Mouse (Mus musculus): ENCODE data around the gene Triobp.

Gene Triobp

GRCm38 (mm10) chr15:78962885-78963284 lies 15.4 kb downstream of the Triobp start:
- no peak for DNase-seq (ENCODE audit: low spot score)

DNA sequence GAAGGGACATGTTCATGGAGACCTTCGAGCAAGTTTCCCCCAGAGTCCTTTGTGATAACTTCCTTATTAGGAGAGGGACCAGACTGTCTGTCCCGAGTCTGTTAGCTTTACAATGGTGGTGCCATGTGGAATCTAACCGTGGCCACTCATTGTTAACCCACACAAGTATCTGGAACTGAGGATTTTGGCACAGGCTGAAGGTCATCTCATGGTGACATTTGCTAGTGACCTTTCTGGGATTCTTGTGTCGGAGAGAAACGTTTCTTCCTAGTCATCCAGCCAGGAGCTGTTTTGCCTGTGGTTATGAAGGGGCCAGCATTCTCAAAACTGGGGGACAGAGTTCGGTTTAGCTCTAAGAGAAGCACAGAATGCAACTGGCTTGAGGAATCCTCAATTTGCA lies 24.1 kb downstream of the Triobp start:
- DNase-seq (ENCODE audit: low spot score) = no peak

- DNase-seq (ENCODE audit: low spot score) = no peak
Observed at GRCm38 (mm10) chr15:78973950-78974349, 26.4 kb downstream of the Triobp start.

DNA sequence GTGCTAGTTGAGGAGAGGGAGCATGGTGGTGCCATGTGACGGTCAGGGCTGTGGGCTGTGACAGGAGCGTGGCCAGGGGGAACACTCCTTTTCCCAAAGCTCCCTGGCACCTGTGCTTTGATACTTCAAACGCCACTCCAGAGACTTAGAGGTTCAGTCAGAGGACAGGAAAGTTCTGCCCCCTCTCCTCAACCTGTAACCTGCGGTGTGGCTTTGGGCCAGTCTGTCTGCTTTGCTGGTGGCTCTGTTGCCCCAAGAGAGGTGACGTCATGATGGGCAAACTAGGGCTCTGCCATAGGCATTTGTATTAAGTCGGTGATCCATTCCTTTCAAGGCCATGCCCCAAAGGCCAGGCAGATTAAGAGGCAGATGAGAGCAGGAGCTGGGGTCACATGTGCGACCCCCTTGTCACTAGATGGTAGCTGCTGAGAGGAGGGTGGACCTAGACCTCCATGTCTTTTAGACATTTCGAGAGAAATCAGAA lies 30.2 kb downstream of the Triobp start:
- DNase-seq (ENCODE audit: low spot score) = no peak

DNA sequence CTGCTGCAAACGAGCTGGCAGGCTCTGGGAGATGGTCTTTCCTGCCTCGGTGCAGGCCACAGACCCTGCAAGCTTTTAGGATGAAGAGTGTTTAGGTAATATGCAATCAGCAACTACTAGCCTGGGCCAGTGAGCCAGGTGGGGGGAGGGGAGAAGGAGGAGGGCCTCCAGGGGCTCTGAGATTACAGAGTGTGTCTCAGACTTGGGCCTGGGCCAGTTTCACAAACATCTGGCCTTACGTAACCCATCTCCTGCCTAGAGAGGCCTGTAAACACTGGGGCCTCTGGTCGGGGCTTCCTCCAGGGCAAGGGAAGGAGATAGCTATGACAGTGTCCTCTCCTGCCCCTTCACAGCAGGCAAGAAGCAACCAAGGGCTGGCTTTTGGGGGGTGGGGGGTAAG lies 31.4 kb downstream of the Triobp start:
- DNase-seq (ENCODE audit: low spot score) = peak; percentile 37

- DNase-seq (ENCODE audit: low spot score) = no peak
Observed at GRCm38 (mm10) chr15:78980084-78980483, 32.6 kb downstream of the Triobp start.

- DNase-seq (ENCODE audit: low spot score) = peak; percentile 64
Observed at GRCm38 (mm10) chr15:78982658-78983435, 35.3 kb downstream of the Triobp start.

DNA sequence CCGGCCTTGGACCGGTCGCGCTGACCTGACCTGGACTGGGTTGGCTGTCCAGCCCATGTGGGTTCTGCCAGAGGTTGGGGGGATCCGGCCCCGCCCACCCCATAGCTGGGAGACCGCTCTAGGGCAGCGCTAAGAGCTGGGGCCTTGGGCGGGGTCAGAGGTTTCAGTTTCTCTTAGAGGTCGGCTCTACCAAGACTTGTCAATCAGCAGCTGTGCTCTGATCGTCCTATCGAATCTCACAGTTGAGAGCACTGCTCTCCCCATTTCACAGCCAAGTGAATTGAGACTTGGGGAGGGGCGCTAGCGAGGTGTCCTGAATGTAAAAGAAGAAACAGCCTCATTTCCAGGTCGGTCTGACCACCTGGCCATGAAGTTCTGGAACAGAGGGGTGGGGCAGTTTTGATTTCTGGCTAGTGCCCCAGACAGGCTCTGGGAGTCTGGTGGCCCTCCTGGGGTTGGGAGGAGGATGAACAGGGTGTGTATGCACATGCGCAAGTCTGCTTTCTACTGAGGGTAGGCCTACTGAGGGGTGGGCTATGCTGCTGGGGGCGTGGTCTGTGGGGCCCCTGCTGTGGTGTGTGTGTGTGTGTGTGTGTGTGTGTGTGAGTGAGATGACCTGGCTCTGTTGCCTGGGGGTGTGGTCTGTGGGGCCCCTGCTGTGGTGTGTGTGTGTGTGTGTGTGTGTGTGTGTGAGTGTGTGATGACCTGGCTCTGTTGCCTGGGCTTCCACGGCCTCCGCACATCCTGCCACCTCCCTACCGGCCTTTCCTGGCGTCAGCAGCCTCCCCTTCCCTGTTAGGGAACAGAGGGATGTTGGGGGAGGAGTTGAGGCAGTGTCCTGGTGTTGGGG lies 36.1 kb downstream of the Triobp start:
- no peak for DNase-seq (ENCODE audit: low spot score)

DNA sequence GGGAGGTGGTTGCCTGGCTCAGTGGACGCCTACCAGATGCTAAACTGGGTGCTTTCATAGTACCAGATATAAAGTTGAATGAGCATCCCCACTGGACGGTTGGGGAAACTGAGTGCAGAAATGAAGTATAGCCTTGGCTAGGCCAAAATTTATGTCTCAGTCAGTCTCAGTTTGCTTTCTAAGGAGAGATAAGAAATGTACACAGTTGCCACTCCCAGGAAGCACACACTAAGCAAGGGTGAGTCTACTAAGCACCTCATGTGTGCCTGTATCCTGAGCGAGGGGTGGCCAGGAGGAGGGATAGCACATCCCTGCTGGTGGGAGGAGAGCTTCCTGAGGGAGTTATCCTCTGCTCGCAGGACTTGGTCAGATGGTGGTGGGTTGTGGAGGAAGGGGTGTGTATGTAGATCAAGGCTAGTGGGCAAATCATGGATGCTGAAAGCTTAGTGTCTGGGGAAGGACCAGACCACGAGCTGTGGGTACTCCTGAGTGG lies 36.8 kb downstream of the Triobp start:
- no peak for DNase-seq (ENCODE audit: low spot score)

DNA sequence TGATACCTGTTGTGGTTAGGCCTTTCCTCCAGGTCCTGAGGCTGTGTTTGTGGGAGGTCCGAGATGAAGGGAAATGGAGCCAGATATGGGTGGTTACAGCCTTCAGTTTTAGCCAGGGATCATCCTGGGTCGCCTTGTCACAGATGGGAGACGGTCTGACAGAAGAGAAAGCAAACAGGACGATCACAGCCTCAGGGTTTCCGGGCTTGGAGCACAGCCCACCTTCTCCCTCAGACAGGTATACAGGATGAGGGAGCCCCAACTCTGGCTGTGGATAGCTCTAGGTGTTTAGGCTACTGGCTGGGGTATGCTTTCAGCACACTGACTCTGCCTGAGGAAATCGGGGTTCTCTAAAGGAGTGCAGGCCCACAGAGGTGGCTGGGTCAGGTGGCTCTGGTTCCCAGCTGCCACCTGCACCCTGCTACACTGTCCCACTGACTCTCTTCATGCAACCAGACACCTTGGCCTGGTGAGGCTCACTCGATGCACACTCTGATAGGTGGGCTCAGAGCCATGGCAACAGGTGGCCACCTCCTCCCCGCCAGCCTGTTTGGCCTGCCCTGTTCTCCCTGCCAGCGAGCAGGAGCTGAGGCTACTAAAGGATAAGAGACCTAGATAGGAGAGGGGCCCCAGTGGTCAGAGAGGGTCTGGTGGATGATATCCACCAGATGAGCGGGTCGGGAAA lies 39.2 kb downstream of the Triobp start:
- DNase-seq (ENCODE audit: low spot score) = no peak

- DNase-seq (ENCODE audit: low spot score) = peak; percentile 88
Observed at GRCm38 (mm10) chr15:78988499-78988971, 41.0 kb downstream of the Triobp start.

- no peak for DNase-seq (ENCODE audit: low spot score)
Observed at GRCm38 (mm10) chr15:78989152-78990092, 41.9 kb downstream of the Triobp start.

DNA sequence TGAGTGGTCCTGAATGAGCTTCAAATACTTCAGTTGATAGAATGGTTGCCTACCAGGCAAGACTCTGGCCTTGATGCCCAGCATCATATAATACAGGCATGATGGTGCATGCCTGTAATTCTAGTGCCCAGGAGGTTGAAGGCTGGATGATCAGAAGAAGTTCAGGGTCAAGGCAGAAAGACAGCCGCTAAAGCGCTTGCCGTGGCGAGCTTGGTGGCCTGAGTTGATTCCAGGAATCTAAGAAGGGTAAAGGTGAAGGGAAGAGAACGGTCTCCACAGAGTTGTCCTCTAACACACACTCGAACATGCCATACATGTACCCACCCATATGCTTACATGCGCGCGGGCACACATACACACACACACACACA lies 42.6 kb downstream of the Triobp start:
- no peak for DNase-seq (ENCODE audit: low spot score)

GRCm38 (mm10) chr15:78990970-78991525 lies 43.5 kb downstream of the Triobp start:
- no peak for DNase-seq (ENCODE audit: low spot score)

GRCm38 (mm10) chr15:78992235-78992634 lies 44.7 kb downstream of the Triobp start:
- DNase-seq (ENCODE audit: low spot score) = no peak

- no peak for DNase-seq (ENCODE audit: low spot score)
Observed at GRCm38 (mm10) chr15:78992925-78993324, 45.4 kb downstream of the Triobp start.

DNA sequence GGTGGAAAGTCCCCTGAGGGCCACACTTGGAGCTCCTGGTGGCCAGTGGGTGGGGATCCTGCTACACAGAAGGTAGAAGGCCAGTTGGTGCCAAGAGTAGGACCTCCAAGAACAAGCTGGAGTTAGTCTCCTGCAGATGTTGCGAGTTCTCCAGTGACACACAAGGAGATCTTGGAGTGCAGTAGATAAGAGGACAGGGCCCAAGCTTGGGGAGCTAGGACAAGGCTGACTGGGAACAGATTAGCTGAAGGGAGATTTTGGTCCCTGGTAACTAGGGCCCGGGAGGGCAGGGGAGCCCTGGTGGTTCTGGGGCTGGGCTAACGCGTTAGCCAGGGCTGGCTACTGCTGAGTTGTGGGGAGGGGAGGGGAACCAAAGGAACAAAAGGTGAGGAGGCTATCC lies 48.4 kb downstream of the Triobp start:
- no peak for DNase-seq (ENCODE audit: low spot score)

DNA sequence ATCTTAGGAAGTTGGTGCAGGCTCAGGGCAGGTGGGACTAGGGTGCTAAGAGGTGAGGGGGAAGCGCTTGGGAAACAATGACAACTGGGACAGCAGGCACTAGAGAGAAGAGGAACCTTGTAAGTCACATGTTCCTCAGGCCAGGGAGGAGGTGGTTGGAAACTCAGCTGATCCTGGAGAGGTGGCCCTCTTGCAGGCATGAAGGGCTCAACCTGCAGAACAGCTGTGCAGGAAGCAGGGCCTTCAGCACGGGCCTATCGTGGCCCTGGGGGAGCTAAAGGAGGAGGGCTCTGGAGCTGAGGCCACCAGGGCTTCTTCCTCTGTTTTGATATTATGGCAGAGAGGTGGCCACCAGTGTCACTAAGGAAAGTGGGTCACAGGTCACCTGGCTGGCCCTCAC lies 49.1 kb downstream of the Triobp start:
- no peak for DNase-seq (ENCODE audit: low spot score)

DNA sequence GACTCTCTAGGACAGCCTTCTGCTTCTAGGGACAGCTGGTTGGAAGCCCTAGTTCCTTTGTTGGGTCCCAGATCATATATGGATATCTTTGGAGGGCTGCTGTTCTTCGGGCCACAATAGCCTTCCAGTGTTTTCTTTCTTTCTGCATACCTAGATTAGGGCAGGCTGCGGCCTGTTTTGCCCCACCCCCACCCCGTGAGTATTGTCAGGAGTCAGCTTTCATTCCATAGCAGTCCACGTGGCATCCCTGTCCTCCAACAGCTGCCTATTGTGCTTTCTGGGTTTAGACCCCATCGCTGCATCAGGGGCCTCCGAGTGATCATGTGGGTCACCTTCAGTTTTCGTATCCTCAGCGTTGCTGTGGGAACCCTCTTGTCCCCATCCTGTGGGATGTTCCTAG lies 50.8 kb downstream of the Triobp start:
- DNase-seq (ENCODE audit: low spot score) = no peak

DNA sequence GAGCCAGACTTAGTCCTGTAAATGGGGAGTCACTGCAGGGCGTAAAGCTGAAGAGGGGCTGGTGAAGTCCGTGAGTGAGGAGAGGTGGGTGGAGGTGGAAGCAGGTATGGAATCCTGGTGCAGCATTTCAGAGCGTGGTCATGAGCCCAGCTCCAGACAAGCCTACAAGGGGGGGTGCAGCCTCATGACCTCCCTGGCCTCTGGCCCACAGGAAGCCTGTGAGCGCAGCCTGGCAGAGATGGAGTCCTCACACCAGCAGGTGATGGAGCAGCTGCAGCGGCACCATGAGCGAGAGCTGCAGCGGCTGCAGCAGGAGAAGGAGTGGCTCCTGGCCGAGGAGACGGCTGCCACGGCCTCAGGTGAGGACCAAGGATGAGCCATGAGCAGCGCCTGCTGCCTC lies 52.1 kb downstream of the Triobp start:
- DNase-seq (ENCODE audit: low spot score) = no peak

DNA sequence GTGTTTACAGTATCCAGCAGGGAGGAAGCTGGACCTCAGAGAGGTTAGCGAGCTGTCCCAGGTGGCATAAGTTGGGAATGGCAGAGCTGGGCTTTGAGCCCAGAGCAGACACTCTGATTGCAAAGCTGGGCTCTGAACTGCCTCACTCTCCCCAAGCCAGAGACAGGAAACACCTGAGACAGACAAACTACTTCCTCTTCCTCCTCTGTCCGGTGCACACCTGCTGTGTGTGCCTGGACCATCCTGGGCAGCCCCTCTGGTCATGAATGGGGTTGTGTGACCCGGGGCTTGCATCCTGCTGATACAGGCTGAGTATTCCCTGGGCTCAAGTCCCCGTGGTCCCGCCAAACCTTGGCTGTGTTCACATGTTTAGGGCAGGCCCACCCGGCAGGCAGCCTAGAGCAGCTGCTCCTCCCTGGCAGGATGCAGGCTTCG lies 52.9 kb downstream of the Triobp start:
- no peak for DNase-seq (ENCODE audit: low spot score)
